Mouse (Mus musculus): ENCODE data around the gene Col13a1. TPM values are rescaled to one million over a fixed set of nuclear protein-coding genes. Genes with fewer than 3 reads are reported as not detected.
A peak's percentile ranks its signal among the peaks of the same experiment; 100 is the strongest.

Col13a1 gene
- polyA plus RNA-seq, 1 experiment from 2014 or later = 6.2 TPM

DNA sequence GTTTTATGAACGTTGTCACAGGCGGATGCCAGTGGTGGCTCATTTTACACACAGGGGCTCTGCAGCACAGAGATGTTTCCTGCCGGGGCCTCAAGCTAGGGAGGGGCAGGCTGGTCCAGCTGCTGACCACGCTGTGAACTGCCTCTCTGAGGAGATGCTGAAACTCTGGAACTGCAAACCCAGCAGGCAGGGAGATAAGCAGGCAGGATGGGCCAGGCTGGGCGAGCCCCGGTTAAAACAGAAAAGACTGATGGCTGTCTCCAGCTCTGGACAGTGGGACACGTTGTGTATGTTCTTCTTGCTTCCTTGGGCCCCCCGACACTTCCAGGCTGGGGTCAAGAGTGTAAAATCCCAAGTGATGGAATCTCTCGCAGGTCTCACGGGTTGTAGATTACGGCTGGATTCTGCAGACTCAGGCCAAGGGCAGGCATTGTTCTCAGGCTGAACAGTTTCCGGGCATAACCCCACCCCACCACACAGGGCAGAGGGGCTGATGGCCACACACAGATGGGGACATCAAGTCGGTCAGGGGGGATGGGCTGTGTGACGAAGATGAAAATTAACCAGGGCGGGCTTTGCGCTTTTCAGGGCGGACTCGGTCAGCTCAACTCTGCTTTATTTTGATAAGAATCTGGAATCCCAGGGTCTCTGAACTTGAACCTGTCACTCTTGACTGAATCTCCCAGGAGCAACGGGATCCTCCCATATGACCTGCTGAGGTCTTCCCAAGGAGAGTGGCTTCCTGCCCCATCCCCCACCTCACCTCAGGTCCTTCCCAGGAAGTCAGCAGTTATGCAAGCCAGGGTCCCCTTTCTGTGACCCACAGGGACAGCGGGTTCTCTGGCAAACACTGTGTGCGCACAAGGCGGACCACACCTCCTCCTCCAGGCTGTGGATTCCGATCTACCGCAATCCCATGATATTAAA, 49.9 kb downstream of the Col13a1 start:
- Histone ChIP-seq H3K4me3 (peak overlapping the region; percentile 10; the same call in 1 of the 2 replicates), H3K4me1 (replicated peaks) (peaks cover 40% of the 10 kb centered on the region), H3K36me3 (no peaks in the 10 kb centered on the region), H3K4me2 (peak overlapping the region; percentile 50), H3K27me3 (no peaks in the 10 kb centered on the region), H3K27ac (peak overlapping the region; percentile 64), H3K9me3 (replicated peaks) (no peaks in the 10 kb centered on the region), H3K9ac (0 out of 2 replicates have a peak overlapping the region, but pooled peaks have one; percentile 28)
- WGBS = 8% methylated on average over 24 of the region's 24 CpGs
- ATAC-seq (replicated peaks; ENCODE audit: insufficient number of reproducible peaks, insufficient read depth, low FRiP score, low read depth) = peak; percentile 78

DNA sequence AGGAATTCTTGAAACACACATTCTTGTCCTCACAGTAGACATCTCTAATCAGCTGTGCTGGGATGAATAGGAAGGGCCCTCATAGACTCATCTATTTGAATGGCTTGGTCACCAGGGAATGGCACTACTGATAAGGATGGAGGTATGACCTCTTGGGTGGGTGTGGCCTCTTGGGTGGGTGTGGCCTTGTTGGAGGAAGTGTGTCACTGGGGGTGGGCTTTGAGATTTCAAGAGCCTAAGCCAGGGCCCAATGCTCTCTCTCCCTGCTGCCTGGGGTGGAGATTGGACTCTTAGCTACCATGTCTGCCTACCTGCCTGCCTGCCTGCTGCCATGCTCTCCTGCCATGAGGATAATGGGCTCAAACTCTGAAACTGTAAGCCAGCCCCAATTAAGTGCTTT, 53.2 kb downstream of the Col13a1 start:
- no peak overlapping the region for H3K4me3 ChIP-seq
- no peak for ATAC-seq (replicated peaks; ENCODE audit: insufficient number of reproducible peaks, insufficient read depth, low FRiP score, low read depth)
- no peak overlapping the region for H3K9ac ChIP-seq

DNA sequence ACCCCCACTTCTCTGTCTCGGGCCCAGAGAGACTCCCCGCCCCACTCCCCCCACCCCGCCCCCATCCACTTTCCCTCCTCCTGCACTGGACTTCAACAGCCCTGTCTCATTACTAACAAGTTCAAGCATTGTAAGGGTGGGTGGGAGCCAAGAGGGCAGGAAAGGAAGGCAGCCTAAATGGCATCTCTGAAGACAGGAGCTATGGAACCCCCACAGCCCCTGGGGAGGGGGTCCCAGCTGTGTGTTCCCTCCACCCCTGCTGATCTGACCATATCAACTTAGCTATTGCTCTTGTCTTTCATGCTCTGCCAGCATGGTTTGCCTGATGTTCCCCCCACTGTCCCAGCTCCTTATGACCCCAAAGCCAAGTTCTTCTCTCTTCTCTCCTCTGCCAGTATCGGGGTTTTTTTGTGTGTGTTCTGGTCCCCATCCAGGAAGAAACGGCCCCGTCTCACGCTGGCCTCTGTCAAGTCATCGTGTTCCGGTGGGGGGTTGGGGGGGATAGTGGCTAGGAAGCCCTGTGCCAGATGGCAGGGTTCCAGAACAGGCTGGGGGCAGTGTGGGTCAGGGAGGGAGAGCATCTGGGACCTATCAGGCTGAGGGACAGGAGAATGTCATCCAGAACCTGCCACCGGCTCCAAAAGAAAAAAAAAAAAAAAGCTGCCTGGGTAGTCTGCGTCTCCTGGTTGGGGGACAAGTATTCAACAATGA, 58.1 kb downstream of the Col13a1 start:
- Histone ChIP-seq H3K9ac (no peak overlapping the region), H3K27ac (peak overlapping the region; percentile 75), H3K4me2 (peak overlapping the region; percentile 44), H3K36me3 (no peaks in the 10 kb centered on the region), H3K4me1 (replicated peaks) (peaks cover 30% of the 10 kb centered on the region), H3K4me3 (peak overlapping the region; percentile 0; the same call in 1 of the 2 replicates), H3K27me3 (no peaks in the 10 kb centered on the region), H3K9me3 (replicated peaks) (no peaks in the 10 kb centered on the region)
- WGBS = 6% methylated on average over 11 of the region's 11 CpGs
- peak; percentile 75 for ATAC-seq (replicated peaks; ENCODE audit: insufficient number of reproducible peaks, insufficient read depth, low FRiP score, low read depth)

More for the DNA sequence above, 53.2 kb downstream of the Col13a1 start:
- Histone ChIP-seq H3K27me3 (no peaks in the 10 kb centered on the region), H3K4me2 (no peak overlapping the region), H3K27ac (no peak overlapping the region), H3K36me3 (no peaks in the 10 kb centered on the region), H3K9me3 (replicated peaks) (no peaks in the 10 kb centered on the region), H3K4me1 (replicated peaks) (peaks cover 45% of the 10 kb centered on the region)

DNA sequence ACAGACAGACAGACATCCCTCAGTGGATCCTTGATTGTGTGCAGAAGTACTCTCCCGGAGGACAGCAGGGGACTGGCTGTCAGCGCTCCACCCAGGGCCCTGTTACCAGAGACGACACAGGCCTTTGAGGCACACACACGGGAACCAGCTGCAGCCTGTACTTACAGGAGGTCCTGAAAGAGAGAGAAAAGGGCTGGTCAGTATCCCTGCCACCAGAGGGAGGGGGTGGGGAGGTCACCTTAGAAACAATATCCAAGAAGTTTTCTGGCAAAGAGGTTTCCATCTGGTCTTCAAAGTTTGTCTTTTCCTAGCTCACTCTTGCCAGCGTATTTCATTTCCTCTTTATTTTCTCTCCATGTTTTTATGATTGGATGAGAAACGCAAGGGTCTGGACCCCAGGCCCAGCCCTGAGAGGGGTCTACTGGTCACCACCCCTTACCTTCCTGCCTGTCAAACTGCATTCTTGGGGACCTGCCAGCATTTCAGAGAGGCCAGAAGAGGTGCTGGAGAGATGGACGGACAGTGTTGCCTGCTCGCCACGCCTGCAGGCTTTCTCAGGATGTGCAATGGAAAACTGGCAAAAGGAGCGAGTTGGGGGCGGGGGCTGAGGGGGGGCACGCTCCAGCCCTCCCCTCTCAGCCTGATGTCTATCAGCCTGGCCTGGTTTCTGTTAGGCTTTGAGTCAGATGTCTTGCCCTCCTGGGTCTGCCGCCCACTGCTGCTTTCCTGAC, 58.8 kb downstream of the Col13a1 start:
- Histone ChIP-seq H3K4me3 (peak overlapping the region; percentile 0; the same call in 1 of the 2 replicates), H3K9me3 (replicated peaks) (no peaks in the 10 kb centered on the region), H3K4me2 (peak overlapping the region; percentile 44), H3K9ac (no peak overlapping the region), H3K27me3 (no peaks in the 10 kb centered on the region), H3K36me3 (0 out of 2 replicates have a peak, but pooled peaks cover 2% of the 10 kb centered on the region), H3K27ac (peak overlapping the region; percentile 75), H3K4me1 (replicated peaks) (peaks cover 30% of the 10 kb centered on the region)
- WGBS = 11% methylated on average over 13 of the region's 13 CpGs
- ATAC-seq (replicated peaks; ENCODE audit: insufficient number of reproducible peaks, insufficient read depth, low FRiP score, low read depth) = peak; percentile 61

DNA sequence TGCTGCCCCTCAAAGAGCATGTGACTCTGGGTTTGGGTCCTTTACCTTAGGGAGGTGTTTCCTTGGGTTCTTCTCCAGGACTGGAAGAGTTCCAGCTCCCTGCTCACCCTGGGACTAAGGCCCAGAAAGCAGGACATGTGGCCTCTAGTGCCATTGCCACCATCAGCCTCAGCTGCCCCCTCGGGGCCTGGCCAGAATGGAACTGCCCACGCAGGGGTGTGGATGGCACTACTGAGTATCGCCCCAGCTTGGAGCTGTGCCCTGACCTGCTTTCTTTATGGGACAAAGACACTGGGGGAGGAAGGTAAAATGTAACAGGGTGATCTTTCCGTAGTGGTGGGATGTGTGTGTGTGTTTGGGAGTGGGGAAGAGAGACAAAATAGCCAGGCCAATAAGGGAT, 59.4 kb downstream of the Col13a1 start:
- Histone ChIP-seq H3K36me3 (0 out of 2 replicates have a peak, but pooled peaks cover 5% of the 10 kb centered on the region), H3K27me3 (no peaks in the 10 kb centered on the region), H3K4me3 (no peak overlapping the region), H3K4me1 (replicated peaks) (peaks cover 30% of the 10 kb centered on the region), H3K9ac (no peak overlapping the region), H3K4me2 (no peak overlapping the region), H3K9me3 (replicated peaks) (no peaks in the 10 kb centered on the region), H3K27ac (peak overlapping the region; percentile 75)
- 53% methylated on average over 4 of the region's 4 CpGs for WGBS
- ATAC-seq (replicated peaks; ENCODE audit: insufficient number of reproducible peaks, insufficient read depth, low FRiP score, low read depth) = no peak

DNA sequence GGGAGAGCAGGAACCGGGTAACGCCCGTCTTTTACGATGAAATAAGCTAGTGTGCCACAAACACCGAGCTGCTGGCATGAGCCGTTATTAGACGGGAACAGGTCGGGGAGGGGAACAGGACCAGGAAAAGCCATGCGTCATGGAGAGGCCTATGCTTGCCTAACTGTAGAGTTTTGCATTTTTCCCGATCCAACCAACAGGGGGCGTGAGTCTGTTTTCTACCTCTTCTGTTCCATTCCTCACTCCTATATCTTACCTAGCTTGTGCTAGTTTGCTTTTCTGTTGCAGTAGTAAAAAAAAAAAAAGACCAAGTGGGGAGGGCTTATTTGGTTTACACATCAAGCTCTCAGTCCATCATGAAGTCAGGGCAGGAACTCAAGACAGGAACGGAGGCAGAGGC, 61.8 kb downstream of the Col13a1 start:
- no peak for ATAC-seq (replicated peaks; ENCODE audit: insufficient number of reproducible peaks, insufficient read depth, low FRiP score, low read depth)
- 95% methylated on average over 12 of the region's 12 CpGs for WGBS
- Histone ChIP-seq H3K4me1 (replicated peaks) (peaks cover 30% of the 10 kb centered on the region), H3K36me3 (0 out of 2 replicates have a peak, but pooled peaks cover 5% of the 10 kb centered on the region), H3K4me2 (no peak overlapping the region), H3K27me3 (no peaks in the 10 kb centered on the region), H3K9me3 (replicated peaks) (no peaks in the 10 kb centered on the region), H3K4me3 (no peak overlapping the region), H3K27ac (no peak overlapping the region), H3K9ac (no peak overlapping the region)

DNA sequence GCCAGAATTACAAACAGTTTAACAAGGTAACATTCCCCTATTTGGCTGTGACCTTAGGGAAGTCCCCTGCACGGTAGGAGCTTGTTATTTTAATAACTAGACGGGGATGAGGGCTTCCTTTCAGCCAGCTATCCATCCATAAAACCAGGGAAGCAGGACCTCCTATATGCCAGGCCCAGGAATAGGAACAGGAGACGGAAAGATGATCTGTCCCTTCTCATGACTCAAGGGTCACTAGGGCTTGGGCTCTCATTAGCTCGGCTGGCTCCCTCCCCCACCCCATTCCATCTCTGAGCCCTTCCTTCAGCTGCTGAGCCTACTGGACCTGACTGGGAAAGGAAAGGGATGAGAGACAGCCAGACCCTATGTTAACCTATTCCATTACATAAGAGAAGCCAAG, 67.1 kb downstream of the Col13a1 start:
- Histone ChIP-seq H3K9ac (no peak overlapping the region), H3K27me3 (no peaks in the 10 kb centered on the region), H3K4me3 (no peak overlapping the region), H3K4me1 (replicated peaks) (peaks cover 2% of the 10 kb centered on the region; the same call in 1 of the 2 replicates), H3K4me2 (no peak overlapping the region), H3K9me3 (replicated peaks) (no peaks in the 10 kb centered on the region), H3K27ac (no peak overlapping the region), H3K36me3 (peaks cover 9% of the 10 kb centered on the region; the same call in 1 of the 2 replicates)
- 49% methylated on average over 4 of the region's 4 CpGs for WGBS
- no peak for ATAC-seq (replicated peaks; ENCODE audit: insufficient number of reproducible peaks, insufficient read depth, low FRiP score, low read depth)

DNA sequence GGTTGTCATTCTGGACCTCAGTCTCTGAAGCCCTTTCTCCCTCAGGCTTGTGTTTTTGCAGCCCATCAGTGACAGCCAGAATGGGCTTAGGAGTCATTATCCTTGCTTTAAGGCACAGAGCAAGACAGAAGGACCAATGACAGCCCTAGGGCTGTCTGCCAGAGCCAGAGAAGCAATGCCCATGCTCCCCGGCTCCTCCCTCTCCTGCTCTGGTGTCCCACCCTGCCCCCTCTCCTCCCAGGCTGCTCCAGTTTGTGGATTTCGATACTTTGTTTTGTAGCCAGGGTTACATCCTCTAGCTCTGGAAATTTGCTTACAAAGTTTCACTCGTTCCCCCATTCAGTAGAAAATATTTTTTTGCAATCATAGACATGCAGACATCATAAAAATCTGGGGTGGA, 69.9 kb downstream of the Col13a1 start:
- Histone ChIP-seq H3K27me3 (no peaks in the 10 kb centered on the region), H3K36me3 (peaks cover 4% of the 10 kb centered on the region; the same call in 1 of the 2 replicates), H3K9me3 (replicated peaks) (no peaks in the 10 kb centered on the region), H3K4me1 (replicated peaks) (peaks cover 21% of the 10 kb centered on the region), H3K4me2 (no peak overlapping the region), H3K27ac (no peak overlapping the region), H3K4me3 (no peak overlapping the region), H3K9ac (no peak overlapping the region)
- ATAC-seq (replicated peaks; ENCODE audit: insufficient number of reproducible peaks, insufficient read depth, low FRiP score, low read depth) = no peak
- whole genome bisulfite sequencing = 66% methylated on average over 3 of the region's 3 CpGs

DNA sequence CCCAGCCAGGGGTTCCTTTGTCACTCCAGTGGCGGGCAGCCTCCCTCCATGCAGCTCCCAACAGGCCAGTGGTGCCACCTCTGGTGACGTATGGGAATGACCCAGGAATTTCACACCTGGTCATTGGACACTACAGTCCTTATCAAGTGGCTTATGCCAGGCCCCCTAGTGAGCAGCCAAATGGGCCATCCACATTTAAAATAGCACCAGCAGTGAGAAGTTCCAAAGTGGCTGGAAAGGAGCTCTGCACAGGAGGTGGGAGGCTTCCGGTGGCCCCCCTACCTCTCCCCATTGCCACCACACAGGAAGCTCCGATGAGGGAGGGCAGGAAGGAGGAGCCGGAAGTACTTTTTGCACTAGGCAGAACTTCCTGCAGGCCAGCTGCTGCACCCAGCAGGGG, 72.7 kb downstream of the Col13a1 start:
- H3K4me3 ChIP-seq = no peak overlapping the region
- H3K27me3 ChIP-seq = no peaks in the 10 kb centered on the region
- H3K9me3 ChIP-seq (replicated peaks) = no peaks in the 10 kb centered on the region
- H3K4me1 ChIP-seq (replicated peaks) = peaks cover 26% of the 10 kb centered on the region
- peak overlapping the region; percentile 60 for H3K27ac ChIP-seq
- ATAC-seq (replicated peaks; ENCODE audit: insufficient number of reproducible peaks, insufficient read depth, low FRiP score, low read depth) = peak; percentile 78
- no peak overlapping the region for H3K9ac ChIP-seq
- 12% methylated on average over 5 of the region's 5 CpGs for whole genome bisulfite sequencing
- peak overlapping the region; percentile 35 for H3K4me2 ChIP-seq
- peaks cover 4% of the 10 kb centered on the region; the same call in 1 of the 2 replicates for H3K36me3 ChIP-seq

DNA sequence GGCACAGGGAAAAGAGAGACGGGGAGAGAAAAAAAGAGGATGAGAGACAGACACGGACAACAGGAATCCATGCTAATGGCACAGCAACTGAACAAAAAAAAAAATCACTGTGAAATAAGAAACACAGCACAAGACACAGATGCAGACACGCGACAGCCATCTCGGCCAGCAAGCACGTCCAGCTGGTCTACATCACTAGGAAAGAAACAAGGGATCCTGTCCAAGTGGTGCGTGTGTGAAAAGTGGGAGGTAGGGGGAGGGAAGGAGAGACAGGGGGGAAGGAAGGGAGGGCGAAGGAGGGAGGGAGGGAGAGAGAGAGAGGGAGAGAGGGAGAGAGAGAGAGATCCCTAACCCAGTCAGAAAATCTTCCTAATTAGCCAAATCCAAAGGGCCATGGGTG, 73.6 kb downstream of the Col13a1 start:
- no peak overlapping the region for H3K4me2 ChIP-seq
- H3K27ac ChIP-seq = peak overlapping the region; percentile 55
- no peak for ATAC-seq (replicated peaks; ENCODE audit: insufficient number of reproducible peaks, insufficient read depth, low FRiP score, low read depth)

DNA sequence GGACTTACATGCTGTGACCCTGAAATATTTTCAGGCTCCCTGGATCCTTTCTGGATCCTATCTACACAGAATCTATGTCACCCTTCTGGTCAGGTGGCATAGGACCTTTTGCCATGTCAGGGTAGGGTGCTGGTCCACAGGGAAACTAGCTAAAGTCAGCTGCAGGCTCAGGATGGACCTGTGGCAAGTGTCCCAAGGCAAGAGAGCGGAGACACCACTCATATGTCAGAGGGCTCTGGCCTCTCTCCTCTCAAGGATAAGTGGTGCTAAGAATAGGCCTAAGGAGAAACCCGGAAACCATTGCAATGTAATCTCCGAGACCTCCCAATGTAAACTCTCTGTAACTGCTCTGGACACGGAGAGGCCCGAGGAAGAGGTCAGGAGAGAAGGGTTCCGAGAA, 80.8 kb downstream of the Col13a1 start:
- Histone ChIP-seq H3K4me2 (peak overlapping the region; percentile 33), H3K4me3 (peak overlapping the region; percentile 14; the same call in 1 of the 2 replicates), H3K9me3 (replicated peaks) (no peaks in the 10 kb centered on the region), H3K27me3 (no peaks in the 10 kb centered on the region), H3K27ac (0 out of 2 replicates have a peak overlapping the region, but pooled peaks have one; percentile 7), H3K36me3 (no peaks in the 10 kb centered on the region), H3K4me1 (replicated peaks) (peaks cover 15% of the 10 kb centered on the region), H3K9ac (no peak overlapping the region)
- ATAC-seq (replicated peaks; ENCODE audit: insufficient number of reproducible peaks, insufficient read depth, low FRiP score, low read depth) = no peak
- 40% methylated on average over 6 of the region's 6 CpGs for WGBS

More for the DNA sequence above, 73.6 kb downstream of the Col13a1 start:
- Histone ChIP-seq H3K4me1 (replicated peaks) (peaks cover 26% of the 10 kb centered on the region), H3K36me3 (peaks cover 4% of the 10 kb centered on the region; the same call in 1 of the 2 replicates), H3K9ac (no peak overlapping the region), H3K9me3 (replicated peaks) (no peaks in the 10 kb centered on the region), H3K27me3 (no peaks in the 10 kb centered on the region), H3K4me3 (no peak overlapping the region)
- WGBS = 55% methylated on average over 8 of the region's 8 CpGs

All from heart, embryonic 15.5 days (tissue).